Mouse (Mus musculus): ENCODE data around the gene Pphln1. TPM values are rescaled to one million over a fixed set of nuclear protein-coding genes. Genes with fewer than 3 reads are reported as not detected.

Gene Pphln1
- polyA plus RNA-seq, 1 experiment from 2014 or later, result 11.3 TPM

DNA sequence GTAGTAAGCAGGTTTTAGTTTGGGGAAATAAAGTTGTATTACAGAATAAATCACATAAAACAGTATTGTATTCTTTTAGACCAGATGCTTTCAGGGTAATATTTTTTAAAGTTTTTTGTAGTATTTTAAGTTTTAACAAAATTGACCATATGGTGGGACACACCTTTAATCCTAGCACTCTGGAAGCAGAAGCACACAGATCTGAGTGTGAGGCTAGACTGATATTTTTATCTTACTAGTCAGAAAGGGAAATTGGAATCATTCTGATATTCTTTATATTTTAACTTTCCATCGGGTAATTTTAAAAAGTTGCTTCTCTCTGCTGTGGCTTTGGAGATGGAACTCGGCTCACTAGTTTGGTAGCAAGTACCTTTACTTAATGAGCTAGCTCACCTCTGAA is 4.6 kb downstream of the Pphln1 start:
- Histone ChIP-seq H3K36me3 (replicated peaks; ENCODE audit: insufficient read depth, low read length) (peaks cover 3% of the 10 kb centered on the region; the same call in 1 of the 2 replicates), H3K4me1 (ENCODE audit: insufficient read depth) (peaks cover 9% of the 10 kb centered on the region), H3K9ac (replicated peaks) (no peak overlapping the region), H3K9me3 (ENCODE audit: low read length) (no peaks in the 10 kb centered on the region), H3K4me2 (ENCODE audit: low read depth, low read length) (no peak overlapping the region), H3K27me3 (ENCODE audit: insufficient read depth, low read length) (no peaks in the 10 kb centered on the region), H3K27ac (ENCODE audit: low read depth) (no peak overlapping the region), H3K4me3 (ENCODE audit: low read depth, low read length) (no peak overlapping the region)
- no peak for TF ChIP-seq EP300 (IDR thresholded peaks at IDR 0.05; ENCODE audit: low read depth)
- no peak for TF ChIP-seq CTCF (IDR thresholded peaks at IDR 0.05; ENCODE audit: low read depth)
- WGBS (ENCODE audit: insufficient replicate concordance), result 77% methylated on average over 2 of the region's 2 CpGs
- ATAC-seq, result no peak
- DNase-seq, result no peak

DNA sequence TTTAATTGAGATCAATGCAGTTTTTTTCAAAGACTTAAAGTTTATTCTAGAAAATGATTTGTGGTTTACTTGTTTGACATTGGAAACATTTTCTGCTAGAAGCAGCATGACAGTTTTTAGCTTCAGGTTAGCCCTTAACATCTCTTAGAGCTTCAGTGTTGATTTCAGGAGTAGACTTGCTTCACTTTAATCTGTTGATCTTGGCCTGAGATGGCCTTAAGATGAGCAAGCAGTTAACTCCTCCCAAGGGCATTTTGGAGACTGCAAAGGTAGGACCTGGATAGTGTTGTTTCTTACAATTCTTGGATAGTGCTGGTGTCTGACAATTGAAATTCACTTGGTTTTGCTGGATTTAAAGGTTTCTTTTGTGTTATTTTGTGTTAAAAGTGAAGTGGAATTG is 6.7 kb downstream of the Pphln1 start:
- Histone ChIP-seq H3K27ac (ENCODE audit: low read depth) (no peak overlapping the region), H3K36me3 (replicated peaks; ENCODE audit: insufficient read depth, low read length) (peaks cover 3% of the 10 kb centered on the region; the same call in 1 of the 2 replicates), H3K9me3 (ENCODE audit: low read length) (no peaks in the 10 kb centered on the region), H3K4me1 (ENCODE audit: insufficient read depth) (no peaks in the 10 kb centered on the region; the same call in 1 of the 2 replicates), H3K27me3 (ENCODE audit: insufficient read depth, low read length) (no peaks in the 10 kb centered on the region), H3K4me2 (ENCODE audit: low read depth, low read length) (no peak overlapping the region), H3K4me3 (ENCODE audit: low read depth, low read length) (no peak overlapping the region), H3K9ac (replicated peaks) (no peak overlapping the region)
- TF ChIP-seq EP300 (IDR thresholded peaks at IDR 0.05; ENCODE audit: low read depth), result no peak
- TF ChIP-seq CTCF (IDR thresholded peaks at IDR 0.05; ENCODE audit: low read depth), result no peak
- DNase-seq (no peak), ATAC-seq (no peak)

DNA sequence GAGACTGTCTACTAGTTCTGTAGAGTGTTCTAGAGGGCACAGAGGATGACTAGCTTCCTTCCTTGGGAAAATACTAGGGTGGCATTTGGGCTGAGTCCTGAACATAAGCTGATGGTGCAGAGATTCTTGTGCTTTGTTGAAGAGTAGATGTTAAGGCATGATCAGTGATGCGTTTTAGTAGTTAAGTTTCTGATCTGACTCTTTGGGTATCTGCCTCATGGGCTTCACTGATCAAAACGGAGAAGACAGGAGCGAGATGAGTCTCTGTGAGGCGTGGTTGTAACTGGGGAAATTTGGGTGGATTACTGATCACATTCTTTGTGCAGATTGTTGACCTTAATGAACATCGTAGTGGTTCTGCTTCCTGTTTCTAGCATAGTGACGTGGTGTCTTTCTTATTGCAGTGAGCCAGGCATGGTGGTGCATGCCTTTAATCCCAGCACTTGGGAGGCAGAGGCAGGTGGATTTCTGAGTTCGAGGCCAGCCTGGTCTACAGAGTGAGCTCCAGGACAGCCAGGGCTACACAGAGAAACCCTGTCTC is 7.4 kb downstream of the Pphln1 start:
- Histone ChIP-seq H3K4me1 (ENCODE audit: insufficient read depth) (no peaks in the 10 kb centered on the region), H3K9ac (replicated peaks) (no peak overlapping the region), H3K4me2 (ENCODE audit: low read depth, low read length) (no peak overlapping the region), H3K27ac (ENCODE audit: low read depth) (no peak overlapping the region), H3K4me3 (ENCODE audit: low read depth, low read length) (no peak overlapping the region), H3K27me3 (ENCODE audit: insufficient read depth, low read length) (no peaks in the 10 kb centered on the region), H3K36me3 (replicated peaks; ENCODE audit: insufficient read depth, low read length) (peaks cover 3% of the 10 kb centered on the region; the same call in 1 of the 2 replicates), H3K9me3 (ENCODE audit: low read length) (no peaks in the 10 kb centered on the region)
- ATAC-seq (no peak), DNase-seq (no peak)
- TF ChIP-seq CTCF (IDR thresholded peaks at IDR 0.05; ENCODE audit: low read depth) (no peak), EP300 (IDR thresholded peaks at IDR 0.05; ENCODE audit: low read depth) (no peak)
- 72% methylated on average over 7 of the region's 7 CpGs for WGBS (ENCODE audit: insufficient replicate concordance)

DNA sequence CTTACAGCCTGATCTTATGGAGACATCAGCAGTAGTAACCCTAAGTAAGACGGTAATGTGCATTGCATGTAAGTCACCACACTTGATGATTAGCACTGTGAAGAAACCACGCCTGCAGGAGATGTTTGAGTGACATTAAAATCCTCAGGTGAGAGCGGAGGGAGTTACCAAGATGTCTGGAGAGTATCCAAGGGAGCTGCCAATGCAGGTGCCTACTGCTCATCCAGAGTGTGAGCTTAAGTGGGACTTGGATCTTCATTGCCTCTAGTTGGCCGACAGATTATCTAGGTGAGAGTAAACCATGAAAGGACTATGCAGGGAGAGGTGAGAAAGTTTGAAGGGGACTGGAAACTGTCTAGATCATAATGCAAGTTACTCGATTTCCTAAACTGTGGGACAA is 8.3 kb downstream of the Pphln1 start:
- Histone ChIP-seq H3K27ac (ENCODE audit: low read depth) (no peak overlapping the region), H3K4me1 (ENCODE audit: insufficient read depth) (no peaks in the 10 kb centered on the region), H3K4me3 (ENCODE audit: low read depth, low read length) (no peak overlapping the region), H3K4me2 (ENCODE audit: low read depth, low read length) (no peak overlapping the region), H3K36me3 (replicated peaks; ENCODE audit: insufficient read depth, low read length) (peaks cover 9% of the 10 kb centered on the region), H3K9ac (replicated peaks) (no peak overlapping the region), H3K9me3 (ENCODE audit: low read length) (no peaks in the 10 kb centered on the region), H3K27me3 (ENCODE audit: insufficient read depth, low read length) (no peaks in the 10 kb centered on the region)
- no peak for TF ChIP-seq CTCF (IDR thresholded peaks at IDR 0.05; ENCODE audit: low read depth)
- 81% methylated on average over 5 of the region's 5 CpGs for WGBS (ENCODE audit: insufficient replicate concordance)
- no peak for DNase-seq
- ATAC-seq, result no peak

DNA sequence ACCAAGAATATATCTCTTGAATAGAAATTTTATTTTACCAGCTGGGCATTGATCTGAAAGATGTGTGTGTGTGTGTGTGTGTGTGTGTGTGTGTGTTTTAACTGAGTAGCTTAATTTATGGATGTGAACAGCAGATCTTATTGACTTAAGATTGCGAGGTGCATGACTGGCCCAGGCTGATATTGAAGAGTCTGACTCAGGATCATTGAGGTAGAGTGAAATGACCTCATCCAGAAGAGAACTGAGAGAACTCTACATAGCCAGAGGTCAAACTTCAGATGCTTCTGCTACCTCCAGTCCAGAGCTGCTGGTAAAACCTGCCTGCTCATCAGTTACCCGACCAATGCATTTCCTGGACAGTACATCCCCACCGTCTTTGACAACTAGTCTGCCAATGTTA is 14.3 kb downstream of the Pphln1 start:
- Histone ChIP-seq H3K36me3 (replicated peaks; ENCODE audit: insufficient read depth, low read length) (peaks cover 15% of the 10 kb centered on the region), H3K9me3 (ENCODE audit: low read length) (no peaks in the 10 kb centered on the region), H3K4me2 (ENCODE audit: low read depth, low read length) (no peak overlapping the region), H3K27me3 (ENCODE audit: insufficient read depth, low read length) (no peaks in the 10 kb centered on the region), H3K4me3 (ENCODE audit: low read depth, low read length) (no peak overlapping the region), H3K4me1 (ENCODE audit: insufficient read depth) (0 out of 2 replicates have a peak, but pooled peaks cover 4% of the 10 kb centered on the region), H3K9ac (replicated peaks) (no peak overlapping the region), H3K27ac (ENCODE audit: low read depth) (no peak overlapping the region)
- ATAC-seq (no peak), DNase-seq (no peak)
- 78% methylated on average over 3 of the region's 3 CpGs for WGBS (ENCODE audit: insufficient replicate concordance)
- TF ChIP-seq CTCF (IDR thresholded peaks at IDR 0.05; ENCODE audit: low read depth) (no peak), EP300 (IDR thresholded peaks at IDR 0.05; ENCODE audit: low read depth) (no peak)

DNA sequence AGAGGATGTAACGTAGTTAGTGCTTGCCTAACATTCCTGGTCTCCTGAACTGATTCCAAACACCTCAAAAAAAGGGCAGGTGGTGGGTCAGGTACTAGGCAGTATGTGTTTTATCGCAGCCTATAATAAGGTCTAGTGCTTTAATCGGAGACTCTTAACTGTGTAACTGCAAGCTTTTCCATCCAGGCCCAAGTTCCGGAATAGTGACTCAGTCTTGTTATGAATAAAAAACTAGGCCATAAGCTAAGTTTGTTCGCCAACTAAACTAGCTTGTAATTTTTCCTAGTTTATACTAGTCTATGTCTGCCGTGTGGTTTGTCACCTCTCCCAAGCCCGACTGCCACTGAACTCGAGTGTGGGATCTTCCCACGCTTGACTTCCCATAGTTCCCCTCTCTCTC is 16.3 kb downstream of the Pphln1 start:
- WGBS (ENCODE audit: insufficient replicate concordance), result 92% methylated on average over 9 of the region's 9 CpGs
- TF ChIP-seq EP300 (IDR thresholded peaks at IDR 0.05; ENCODE audit: low read depth) (no peak), CTCF (IDR thresholded peaks at IDR 0.05; ENCODE audit: low read depth) (no peak)
- no peak overlapping the region for H3K9ac ChIP-seq (replicated peaks)

DNA sequence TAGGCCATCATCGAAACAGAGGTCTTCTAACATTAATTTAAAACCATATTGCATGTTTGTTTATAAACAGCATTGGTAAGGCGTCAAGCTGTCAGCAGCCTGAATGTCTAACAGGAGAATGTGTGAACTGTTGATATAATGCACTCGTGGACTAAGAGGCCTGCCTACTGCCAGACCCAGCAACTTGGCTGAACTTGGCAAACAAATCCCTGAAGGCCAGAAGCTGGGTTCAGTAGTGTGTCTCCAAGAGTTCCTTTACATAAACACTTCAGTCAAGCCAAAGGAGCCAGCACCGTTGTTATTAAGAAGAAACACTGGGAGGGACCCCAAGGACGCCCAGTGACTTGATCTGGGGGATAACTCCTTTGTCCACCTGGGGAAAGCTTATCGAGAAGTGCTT is 18.1 kb downstream of the Pphln1 start:
- no peak overlapping the region for H3K4me3 ChIP-seq (ENCODE audit: low read depth, low read length)
- H3K27ac ChIP-seq (ENCODE audit: low read depth), result no peak overlapping the region
- TF ChIP-seq CTCF (IDR thresholded peaks at IDR 0.05; ENCODE audit: low read depth), result no peak
- no peak for TF ChIP-seq EP300 (IDR thresholded peaks at IDR 0.05; ENCODE audit: low read depth)
- 78% methylated on average over 6 of the region's 6 CpGs for WGBS (ENCODE audit: insufficient replicate concordance)
- DNase-seq (no peak), ATAC-seq (no peak)
- H3K36me3 ChIP-seq (replicated peaks; ENCODE audit: insufficient read depth, low read length), result peaks cover 14% of the 10 kb centered on the region
- H3K4me2 ChIP-seq (ENCODE audit: low read depth, low read length), result no peak overlapping the region
- H3K9me3 ChIP-seq (ENCODE audit: low read length), result no peaks in the 10 kb centered on the region
- no peaks in the 10 kb centered on the region for H3K27me3 ChIP-seq (ENCODE audit: insufficient read depth, low read length)
- no peak overlapping the region for H3K9ac ChIP-seq (replicated peaks)
- 0 out of 2 replicates have a peak, but pooled peaks cover 4% of the 10 kb centered on the region for H3K4me1 ChIP-seq (ENCODE audit: insufficient read depth)

More for the DNA sequence above, 16.3 kb downstream of the Pphln1 start:
- Histone ChIP-seq H3K27ac (ENCODE audit: low read depth) (no peak overlapping the region), H3K4me3 (ENCODE audit: low read depth, low read length) (no peak overlapping the region), H3K4me2 (ENCODE audit: low read depth, low read length) (no peak overlapping the region), H3K36me3 (replicated peaks; ENCODE audit: insufficient read depth, low read length) (peaks cover 15% of the 10 kb centered on the region), H3K4me1 (ENCODE audit: insufficient read depth) (0 out of 2 replicates have a peak, but pooled peaks cover 4% of the 10 kb centered on the region), H3K27me3 (ENCODE audit: insufficient read depth, low read length) (no peaks in the 10 kb centered on the region), H3K9me3 (ENCODE audit: low read length) (no peaks in the 10 kb centered on the region)
- DNase-seq (no peak), ATAC-seq (no peak)
